ENCODE assay signal across 22 mouse cellular contexts in the genomic region with DNA sequence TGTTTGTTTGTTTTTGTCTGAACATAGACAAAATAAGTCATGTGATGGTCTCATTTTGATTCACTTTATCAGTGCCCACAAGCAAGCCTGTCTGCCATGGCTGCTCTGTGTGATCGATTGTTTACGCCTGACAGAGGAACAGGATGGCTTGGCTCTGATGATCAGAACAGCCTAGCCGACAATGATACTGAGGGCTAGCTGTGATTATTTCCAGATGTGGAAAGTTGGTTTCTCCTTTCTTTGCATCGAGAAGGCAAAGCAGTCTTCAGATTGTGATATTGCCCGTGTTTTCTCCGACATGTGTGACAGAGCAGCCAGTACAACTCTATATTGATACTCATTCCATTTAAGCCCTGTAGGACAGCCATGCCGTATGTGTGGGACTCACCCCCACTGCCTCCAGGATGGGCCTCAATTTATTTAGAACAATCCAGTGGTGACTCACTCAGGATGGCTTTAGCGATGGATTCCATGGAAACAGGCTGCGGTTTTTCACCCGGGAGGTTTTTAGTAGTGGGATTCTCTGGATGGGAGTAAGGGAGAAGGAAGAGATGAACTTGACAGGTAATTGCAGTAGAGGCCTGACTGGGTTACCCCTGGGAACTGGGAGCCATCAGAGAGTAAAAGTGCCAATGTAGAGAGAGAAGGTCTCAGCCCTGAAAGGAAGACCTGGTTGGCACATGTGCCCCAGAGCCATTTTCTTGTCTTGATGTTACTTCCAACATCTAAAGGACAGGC. TPM values are rescaled to one million over a fixed set of nuclear protein-coding genes. Genes with fewer than 3 reads are reported as not detected.
DNase-seq lines count a peak whose midpoint lies in the region; ATAC-seq and TF ChIP-seq lines count a peak whose summit lies in the region.
"Had no signal": no experiment of that assay in that cellular context is flagged by ENCODE, and none has a peak within 500 bp of the region (broad histone marks: within the 10 kb centered on the region; RNA-seq: fewer than 3 reads in every experiment).

No protein-coding gene starts in this region.

- H3K4me1 ChIP-seq in heart, embryonic 10.5 days, result peaks cover 21% of the 10 kb centered on the region
- H3K4me1 ChIP-seq in brown adipose tissue, adult 24 weeks (ENCODE audit: control insufficient read depth, insufficient read depth, insufficient read length, low read length), result peaks cover 22% of the 10 kb centered on the region
- H3K4me1 ChIP-seq in embryonic facial prominence, embryonic 14.5 days (ENCODE audit: control insufficient read depth, insufficient read depth, low read length), result peaks cover 41% of the 10 kb centered on the region
- peaks cover 45% of the 10 kb centered on the region for H3K4me1 ChIP-seq in limb, embryonic 14.5 days (ENCODE audit: control insufficient read depth, insufficient read depth, low read length)

- WGBS in heart, embryonic 10.5 days, result 60% methylated on average over 10 of the region's 10 CpGs
- 23% methylated on average over 10 of the region's 10 CpGs for WGBS in embryonic facial prominence, embryonic 14.5 days
- 31% methylated on average over 10 of the region's 10 CpGs for WGBS in limb, embryonic 14.5 days

- peak; percentile 61 for DNase-seq in heart, embryonic 10.5 days (ENCODE audit: low spot score)
- no peak for DNase-seq in heart, postnatal 14 days
- peak; percentile 69 for DNase-seq in embryonic facial prominence, embryonic 14.5 days (ENCODE audit: low spot score)
- DNase-seq in limb, embryonic 14.5 days (ENCODE audit: low spot score), result peak; percentile 67
- no peak for DNase-seq in adrenal gland, adult (ENCODE audit: inconsistent age in 2 of 2, low spot score in 1 of 2)
- no peak for DNase-seq in natural killer cell, adult 2 months (ENCODE audit: low spot score in 2 of 2)
- no peak for DNase-seq in yolk sac, embryonic 10.5 days (ENCODE audit: low spot score)
- DNase-seq: adrenal gland, postnatal 25 days; cerebellum, postnatal 10 days; kidney, adult 18-20 months; lung, adult 2 months; thymus, postnatal 14 days had no signal

- TF ChIP-seq POLR2A in limb, embryonic 14.5 days (IDR thresholded peaks at IDR 0.05; ENCODE audit: borderline replicate concordance, extremely low read depth, insufficient read depth, insufficient read length), result no peak

- 0 out of 2 replicates have a peak overlapping the region, but pooled peaks have one; percentile 29 for H3K27ac ChIP-seq in heart, embryonic 10.5 days
- peak overlapping the region; percentile 88 for H3K27ac ChIP-seq in brown adipose tissue, adult 24 weeks (replicated peaks; ENCODE audit: low read depth, low read length)
- H3K27ac ChIP-seq in embryonic facial prominence, embryonic 14.5 days (replicated peaks; ENCODE audit: low read depth, low read length), result peak overlapping the region; percentile 22; the same call in 1 of the 2 replicates
- peak overlapping the region; percentile 29; the same call in 1 of the 2 replicates for H3K27ac ChIP-seq in limb, embryonic 14.5 days (replicated peaks; ENCODE audit: low read depth, low read length)
- H3K27ac ChIP-seq: layer of hippocampus, adult 2 months; stomach, postnatal 0 days had no signal

- ATAC-seq in embryonic facial prominence, embryonic 14.5 days (ENCODE audit: low read depth), result peak; percentile 58
- ATAC-seq in limb, embryonic 14.5 days (ENCODE audit: low FRiP score, low read depth), result no peak
- ATAC-seq: hindbrain, embryonic 16.5 days had no signal

- H3K9ac ChIP-seq in embryonic facial prominence, embryonic 14.5 days (ENCODE audit: low read depth, low read length), result no peak overlapping the region
- H3K9ac ChIP-seq in limb, embryonic 14.5 days (ENCODE audit: low read depth, low read length, severe bottlenecking), result no peak overlapping the region

- H3K4me2 ChIP-seq in embryonic facial prominence, embryonic 14.5 days (ENCODE audit: low read depth, low read length), result no peak overlapping the region
- H3K4me2 ChIP-seq in limb, embryonic 14.5 days (replicated peaks; ENCODE audit: low read depth, low read length, severe bottlenecking), result no peak overlapping the region

- H3K27me3 ChIP-seq in heart, embryonic 10.5 days (ENCODE audit: insufficient read depth, poor library complexity, severe bottlenecking), result no peaks in the 10 kb centered on the region
- no peaks in the 10 kb centered on the region for H3K27me3 ChIP-seq in embryonic facial prominence, embryonic 14.5 days (replicated peaks; ENCODE audit: control insufficient read depth, insufficient read depth, low read length)
- H3K27me3 ChIP-seq in limb, embryonic 14.5 days (ENCODE audit: control insufficient read depth, insufficient read depth, low read length), result no peaks in the 10 kb centered on the region

- H3K9me3 ChIP-seq in heart, embryonic 10.5 days, result no peaks in the 10 kb centered on the region
- H3K9me3 ChIP-seq in embryonic facial prominence, embryonic 14.5 days (ENCODE audit: control insufficient read depth, low read length), result no peaks in the 10 kb centered on the region
- H3K9me3 ChIP-seq in limb, embryonic 14.5 days (ENCODE audit: control insufficient read depth, low read length), result no peaks in the 10 kb centered on the region

- intact Hi-C loops in heart, postnatal 14 days (cut with DNase I), result no loop called here

- no peaks in the 10 kb centered on the region for H3K36me3 ChIP-seq in heart, embryonic 10.5 days
- H3K36me3 ChIP-seq in embryonic facial prominence, embryonic 14.5 days (ENCODE audit: control insufficient read depth, insufficient read depth, low read length), result no peaks in the 10 kb centered on the region
- H3K36me3 ChIP-seq in limb, embryonic 14.5 days (ENCODE audit: control insufficient read depth, insufficient read depth, low read length), result no peaks in the 10 kb centered on the region

- no peak overlapping the region for H3K4me3 ChIP-seq in heart, embryonic 10.5 days
- no peak overlapping the region for H3K4me3 ChIP-seq in brown adipose tissue, adult 24 weeks (ENCODE audit: insufficient read depth, low read depth, low read length)
- H3K4me3 ChIP-seq in embryonic facial prominence, embryonic 14.5 days (ENCODE audit: low read depth, low read length), result no peak overlapping the region
- H3K4me3 ChIP-seq in limb, embryonic 14.5 days (replicated peaks; ENCODE audit: low read length), result no peak overlapping the region
- H3K4me3 ChIP-seq: layer of hippocampus, adult 2 months had no signal

RNA-seq across cellular contexts. Expression of a gene that starts 36.1 kb away (rescaled TPM):
- not detected in 2 replicates for polyA plus RNA-seq in heart, embryonic 10.5 days (2016; fragmentation: Nextera tagmentation; extraction: Ambion mirVana)
- not detected for total RNA-seq in heart, postnatal 14 days (2021)
- polyA plus RNA-seq in brown adipose tissue, adult 24 weeks (2012; ENCODE audit: insufficient read depth, insufficient read length, missing spikeins), result not detected in 2 replicates
- polyA plus RNA-seq in embryonic facial prominence, embryonic 14.5 days (2014; fragmentation: Nextera tagmentation; extraction: Ambion mirVana), result not detected in 2 replicates
- polyA plus RNA-seq in limb, embryonic 14.5 days (2012; rRNA removed), result 0.31 TPM in 1 of 2 replicates, not detected in the other
- polyA plus RNA-seq in limb, embryonic 14.5 days (2014; fragmentation: Nextera tagmentation; extraction: Ambion mirVana), result not detected in 2 replicates
- total RNA-seq: adrenal gland, postnatal 25 days; layer of hippocampus, adult 2 months; left cerebral cortex, adult 18-20 months; liver, adult 2 months; MEL had no signal
- polyA plus RNA-seq: CD4-positive, CD25-positive, alpha-beta regulatory T cell, adult 4 months; gonadal fat pad, adult 2 months; heart, postnatal 0 days; liver, adult 2 months; lung, adult 2 months; stomach, postnatal 0 days had no signal

Comparison
In these comparisons a context has a peak if more than half of its experiments do, and no peak if none do; other contexts are left out.
1. DNase-seq: peak in heart, embryonic 10.5 days (single experiment), embryonic facial prominence, embryonic 14.5 days (single experiment) and limb, embryonic 14.5 days (single experiment); none in heart, postnatal 14 days (0 of 2), adrenal gland, adult (0 of 2), natural killer cell, adult 2 months (0 of 2) and yolk sac, embryonic 10.5 days (single experiment).
2. H3K27ac ChIP-seq: peak in every context shown above with its lines; median percentile 88 in brown adipose tissue, adult 24 weeks; 29 in heart, embryonic 10.5 days; 29 in limb, embryonic 14.5 days; 22 in embryonic facial prominence, embryonic 14.5 days.